Mouse (Mus musculus) stomach, embryonic 15.5 days (tissue): ENCODE results near the gene Pfn1. TPM values are rescaled to one million over a fixed set of nuclear protein-coding genes. Genes with fewer than 3 reads are reported as not detected.

ENCODE experiments used
- ATAC-seq: fragments of 200-750 bp; cut with Nextera tagmentation; 2 replicates; pipeline ENCODE4 v1.8.0; 2017; ENCODE audit warnings: low read depth, moderate number of reproducible peaks, moderate TSS enrichment; ENCODE audit not compliant: insufficient read depth, low FRiP score
- H3K27ac ChIP-seq: fragments of 300-500 bp; sonication (generic); 2 replicates; pipeline ENCODE4 v1.5.1; 2015; ENCODE audit warnings: mild to moderate bottlenecking, inconsistent platforms
- H3K27me3 ChIP-seq: fragments of 300-500 bp; sonication (generic); replicated peaks from 2 replicates; pipeline ENCODE4 v1.6.1; 2015; ENCODE audit warnings: inconsistent platforms
- H3K36me3 ChIP-seq: fragments of 300-500 bp; sonication (generic); 2 replicates; pipeline ENCODE4 v1.6.1; 2015; ENCODE audit warnings: inconsistent platforms
- H3K4me1 ChIP-seq: fragments of 300-500 bp; sonication (generic); 2 replicates; pipeline ENCODE4 v1.6.1; 2015; ENCODE audit warnings: inconsistent platforms
- H3K4me2 ChIP-seq: fragments of 300-500 bp; sonication (generic); 2 replicates; pipeline ENCODE4 v1.6.1; 2015; ENCODE audit warnings: mild to moderate bottlenecking, inconsistent platforms
- H3K4me3 ChIP-seq: fragments of 300-500 bp; sonication (generic); replicated peaks from 2 replicates; pipeline ENCODE4 v1.5.1; 2015; ENCODE audit warnings: inconsistent platforms
- H3K9ac ChIP-seq: fragments of 300-500 bp; sonication (generic); 2 replicates; pipeline ENCODE4 v1.6.1; 2015; ENCODE audit warnings: inconsistent platforms
- H3K9me3 ChIP-seq: fragments of 300-500 bp; sonication (generic); 2 replicates; pipeline ENCODE4 v1.6.1; 2016; ENCODE audit warnings: inconsistent platforms
- WGBS: fragments of 180-500 bp; shearing (Covaris S2); methylation state at CpG from one replicate; pipeline ENCODE4 v1.1.7; 2015; 5-methylcytosine and 5-hydroxymethylcytosine counted together
- polyA plus RNA-seq: library from polyadenylated mRNA; unstranded; fragments of >200 nt; fragmentation: Nextera tagmentation; extraction: Ambion mirVana; gene quantifications from 2 replicates; pipeline ENCODE4 v1.2.1, GENCODE M21; 2015

Pfn1 gene
- polyA plus RNA-seq, 1 experiment from 2014 or later, result 1,701 TPM

GRCm38 (mm10) chr11:70687601-70688199, 33.3 kb upstream of the Pfn1 start, which contains the start of gene Camta2:
Gene Camta2 (minus strand): TSS chr11:70688105.
- H3K27me3 ChIP-seq, result no peaks in the 10 kb centered on the region
- peaks cover 14% of the 10 kb centered on the region for H3K4me1 ChIP-seq
- ATAC-seq, result peak; percentile 81
- no peaks in the 10 kb centered on the region for H3K9me3 ChIP-seq
- H3K4me3 ChIP-seq, result peak within 1 kb of the TSS; percentile 97
- H3K27ac ChIP-seq, result peak within 1 kb of the TSS; percentile 95
- H3K9ac ChIP-seq, result peak within 1 kb of the TSS; percentile 76
- peaks cover 19% of the 10 kb centered on the region for H3K36me3 ChIP-seq
- WGBS, result under 1% methylated on average over 55 of the region's 55 CpGs
- H3K4me2 ChIP-seq, result peak within 1 kb of the TSS; percentile 77

DNA sequence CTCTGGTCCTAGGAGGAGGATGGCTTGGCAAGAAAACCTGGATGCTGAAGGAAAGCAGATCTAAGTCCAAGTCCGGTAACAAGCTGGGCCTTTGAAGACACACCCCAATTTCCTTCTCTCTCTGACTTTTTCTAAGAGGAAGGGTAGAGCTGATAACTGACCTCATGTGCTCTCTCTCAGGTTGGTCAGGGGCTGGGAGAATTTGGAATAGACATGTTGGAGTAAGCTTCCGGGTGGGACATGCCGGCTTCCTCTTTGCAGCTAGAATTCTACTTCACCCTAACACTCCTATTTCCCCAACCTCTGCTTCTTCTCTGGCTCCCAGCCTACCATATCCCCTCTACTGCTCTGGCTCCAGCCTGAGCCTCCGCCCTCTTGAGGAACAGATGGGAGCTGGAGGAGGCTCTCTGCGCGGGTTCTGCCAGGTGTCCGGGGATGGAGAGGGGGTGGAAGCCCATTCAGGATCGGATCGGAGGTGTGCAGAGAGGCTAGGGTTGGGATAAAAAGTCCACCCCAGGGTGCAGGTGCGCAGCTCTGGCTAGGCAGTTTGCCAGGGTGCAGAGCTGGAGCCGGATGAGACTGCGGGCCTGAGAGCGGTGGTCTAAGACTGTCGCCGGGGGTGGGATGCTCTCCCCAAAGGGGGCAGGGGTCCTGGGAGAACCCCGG, 32.6 kb upstream of the Pfn1 start:
- ATAC-seq, result peak; percentile 47; the same call in 1 of the 2 replicates
- H3K4me2 ChIP-seq, result peak overlapping the region; percentile 77
- 2% methylated on average over 16 of the region's 16 CpGs for WGBS
- peaks cover 19% of the 10 kb centered on the region for H3K4me1 ChIP-seq
- H3K27me3 ChIP-seq, result no peaks in the 10 kb centered on the region
- no peaks in the 10 kb centered on the region for H3K9me3 ChIP-seq
- H3K36me3 ChIP-seq, result peaks cover 19% of the 10 kb centered on the region
- H3K27ac ChIP-seq, result peak overlapping the region; percentile 95
- peak overlapping the region; percentile 76 for H3K9ac ChIP-seq
- H3K4me3 ChIP-seq, result peak overlapping the region; percentile 97

- WGBS, result 87% methylated on average over 5 of the region's 5 CpGs
- Histone ChIP-seq H3K9ac (no peak overlapping the region), H3K9me3 (no peaks in the 10 kb centered on the region), H3K27me3 (no peaks in the 10 kb centered on the region), H3K4me2 (no peak overlapping the region), H3K27ac (no peak overlapping the region), H3K4me1 (peaks cover 11% of the 10 kb centered on the region), H3K4me3 (no peak overlapping the region), H3K36me3 (peaks cover 36% of the 10 kb centered on the region)
- ATAC-seq, result no peak
Observed at GRCm38 (mm10) chr11:70683640-70684039, 29.2 kb upstream of the Pfn1 start.

DNA sequence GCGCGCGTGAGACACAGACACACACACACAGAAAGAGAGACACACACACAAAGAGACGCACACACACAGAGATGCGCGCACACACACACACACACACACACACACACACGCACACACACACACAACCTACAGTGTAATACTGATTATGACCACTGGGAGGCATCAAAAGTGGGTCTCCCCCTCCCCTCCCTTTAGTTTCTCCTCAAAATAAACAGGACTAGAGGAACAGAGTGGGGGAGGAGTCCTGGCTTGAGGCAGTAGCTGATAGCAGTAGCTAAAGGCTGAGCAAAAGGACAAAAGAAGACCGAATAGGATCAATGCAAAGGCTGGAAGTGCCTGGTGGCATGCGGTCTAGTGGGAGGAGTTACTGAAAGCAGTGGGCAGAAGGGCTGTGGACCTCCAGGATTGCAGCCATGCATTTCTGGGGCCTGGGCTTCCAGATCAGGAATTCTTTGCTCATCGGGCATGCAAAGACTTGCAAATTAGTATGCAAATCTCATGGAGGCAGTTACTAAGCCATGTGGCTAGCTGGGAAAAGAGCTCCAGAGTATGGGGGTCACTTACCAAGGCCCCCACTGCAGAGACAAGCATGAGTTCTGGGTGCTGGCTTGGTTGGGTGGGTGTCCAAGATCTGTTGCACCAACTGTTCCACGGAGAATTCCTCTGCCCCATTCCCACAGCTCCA, 27.6 kb upstream of the Pfn1 start:
- WGBS, result 35% methylated on average over 11 of the region's 11 CpGs
- H3K9ac ChIP-seq, result no peak overlapping the region

DNA sequence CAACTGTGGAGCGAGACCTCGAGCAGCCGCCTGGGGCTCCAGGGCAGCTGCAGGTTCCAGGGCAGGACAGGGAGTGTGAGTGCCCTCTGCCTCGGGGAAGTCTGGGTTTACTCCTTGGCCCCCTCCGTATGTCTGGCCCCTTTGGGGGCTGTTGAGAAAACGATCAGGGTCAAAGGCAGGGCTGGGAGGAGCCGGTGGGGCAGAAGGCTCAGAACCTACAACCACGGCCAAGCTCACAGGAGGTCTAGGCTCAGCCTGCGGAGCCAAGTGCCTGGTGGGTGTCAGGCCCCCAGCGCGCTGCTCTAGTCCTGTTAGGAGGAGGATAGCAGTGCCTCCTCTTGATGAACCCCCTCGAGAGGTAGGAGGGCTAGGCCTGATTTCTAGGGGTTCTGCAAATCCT, 26.7 kb upstream of the Pfn1 start:
- no peak overlapping the region for H3K4me3 ChIP-seq
- no peak overlapping the region for H3K4me2 ChIP-seq
- H3K9me3 ChIP-seq, result no peaks in the 10 kb centered on the region
- ATAC-seq, result no peak
- WGBS, result 67% methylated on average over 12 of the region's 12 CpGs
- H3K4me1 ChIP-seq, result peaks cover 6% of the 10 kb centered on the region
- no peaks in the 10 kb centered on the region for H3K27me3 ChIP-seq
- no peak overlapping the region for H3K27ac ChIP-seq
- no peak overlapping the region for H3K9ac ChIP-seq
- peaks cover 39% of the 10 kb centered on the region for H3K36me3 ChIP-seq

More for the DNA sequence above, 27.6 kb upstream of the Pfn1 start:
- Histone ChIP-seq H3K36me3 (peaks cover 36% of the 10 kb centered on the region), H3K9me3 (no peaks in the 10 kb centered on the region), H3K4me2 (no peak overlapping the region), H3K4me3 (no peak overlapping the region), H3K27me3 (no peaks in the 10 kb centered on the region), H3K27ac (no peak overlapping the region), H3K4me1 (peaks cover 6% of the 10 kb centered on the region)
- ATAC-seq, result no peak

- WGBS, result 85% methylated on average over 7 of the region's 8 CpGs
Observed at GRCm38 (mm10) chr11:70679894-70680293, 25.4 kb upstream of the Pfn1 start.

DNA sequence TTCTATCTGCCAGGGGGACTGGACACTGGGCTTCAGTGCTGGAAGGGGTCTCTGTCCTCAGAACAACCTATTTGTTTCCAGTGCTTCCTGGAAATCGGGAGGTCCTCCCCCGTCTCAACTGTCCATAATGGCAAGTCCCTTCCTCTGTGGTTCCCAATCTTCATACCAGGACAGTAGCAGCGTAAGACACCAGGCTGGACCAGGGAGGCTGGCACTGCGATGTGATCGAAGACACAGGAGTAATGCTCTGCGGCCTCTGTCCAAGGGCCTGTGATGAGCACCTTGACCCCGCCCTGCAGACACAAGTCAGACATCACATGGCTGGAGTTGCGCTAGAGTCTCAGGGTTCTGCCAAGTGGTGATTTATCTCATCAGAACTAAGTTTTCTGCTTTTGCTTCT, 24.9 kb upstream of the Pfn1 start:
- H3K4me2 ChIP-seq, result no peak overlapping the region
- H3K36me3 ChIP-seq, result peaks cover 36% of the 10 kb centered on the region
- ATAC-seq, result no peak
- no peaks in the 10 kb centered on the region for H3K27me3 ChIP-seq
- H3K4me1 ChIP-seq, result peaks cover 6% of the 10 kb centered on the region
- H3K9ac ChIP-seq, result no peak overlapping the region
- H3K4me3 ChIP-seq, result no peak overlapping the region
- H3K9me3 ChIP-seq, result no peaks in the 10 kb centered on the region
- WGBS, result 92% methylated on average over 8 of the region's 8 CpGs
- no peak overlapping the region for H3K27ac ChIP-seq

More at GRCm38 (mm10) chr11:70679894-70680293, 25.4 kb upstream of the Pfn1 start:
- Histone ChIP-seq H3K9ac (no peak overlapping the region), H3K4me3 (no peak overlapping the region), H3K4me1 (peaks cover 6% of the 10 kb centered on the region), H3K4me2 (no peak overlapping the region), H3K27me3 (no peaks in the 10 kb centered on the region), H3K27ac (no peak overlapping the region), H3K36me3 (peaks cover 38% of the 10 kb centered on the region), H3K9me3 (no peaks in the 10 kb centered on the region)
- no peak for ATAC-seq

- Histone ChIP-seq H3K4me1 (peaks cover 6% of the 10 kb centered on the region), H3K4me3 (no peak overlapping the region), H3K27ac (no peak overlapping the region), H3K9me3 (no peaks in the 10 kb centered on the region), H3K36me3 (peaks cover 31% of the 10 kb centered on the region), H3K27me3 (no peaks in the 10 kb centered on the region), H3K9ac (no peak overlapping the region), H3K4me2 (no peak overlapping the region)
- 75% methylated on average over 2 of the region's 2 CpGs for whole genome bisulfite sequencing
- ATAC-seq, result no peak
Observed at GRCm38 (mm10) chr11:70678576-70678975, 24.1 kb upstream of the Pfn1 start.

GRCm38 (mm10) chr11:70678092-70678491, 23.6 kb upstream of the Pfn1 start:
- 71% methylated on average over 9 of the region's 9 CpGs for WGBS
- peaks cover 26% of the 10 kb centered on the region for H3K36me3 ChIP-seq
- H3K4me2 ChIP-seq, result no peak overlapping the region
- no peaks in the 10 kb centered on the region for H3K27me3 ChIP-seq
- H3K9ac ChIP-seq, result no peak overlapping the region
- no peaks in the 10 kb centered on the region for H3K9me3 ChIP-seq
- H3K4me3 ChIP-seq, result no peak overlapping the region
- H3K27ac ChIP-seq, result no peak overlapping the region
- ATAC-seq, result no peak
- H3K4me1 ChIP-seq, result peaks cover 6% of the 10 kb centered on the region

GRCm38 (mm10) chr11:70674501-70674900, 20.1 kb upstream of the Pfn1 start:
- Histone ChIP-seq H3K36me3 (peaks cover 14% of the 10 kb centered on the region), H3K27me3 (no peaks in the 10 kb centered on the region)
- no peak for ATAC-seq

GRCm38 (mm10) chr11:70674014-70674413, 19.6 kb upstream of the Pfn1 start:
- peaks cover 8% of the 10 kb centered on the region; the same call in 1 of the 2 replicates for H3K4me1 ChIP-seq
- WGBS, result 76% methylated on average over 6 of the region's 6 CpGs

More at GRCm38 (mm10) chr11:70674501-70674900, 20.1 kb upstream of the Pfn1 start:
- WGBS, result 71% methylated on average over 11 of the region's 11 CpGs
- no peak overlapping the region for H3K9ac ChIP-seq
- peaks cover 8% of the 10 kb centered on the region; the same call in 1 of the 2 replicates for H3K4me1 ChIP-seq
- H3K9me3 ChIP-seq, result no peaks in the 10 kb centered on the region
- H3K27ac ChIP-seq, result no peak overlapping the region
- H3K4me3 ChIP-seq, result no peak overlapping the region
- H3K4me2 ChIP-seq, result no peak overlapping the region

More at GRCm38 (mm10) chr11:70674014-70674413, 19.6 kb upstream of the Pfn1 start:
- Histone ChIP-seq H3K36me3 (peaks cover 10% of the 10 kb centered on the region), H3K9me3 (no peaks in the 10 kb centered on the region), H3K27me3 (no peaks in the 10 kb centered on the region), H3K4me3 (no peak overlapping the region), H3K27ac (no peak overlapping the region), H3K4me2 (no peak overlapping the region), H3K9ac (no peak overlapping the region)
- ATAC-seq, result no peak
